Mouse (Mus musculus) CD8-positive naive resting alpha-beta T cell, adult 2 months (primary cell): Measurements from ENCODE around the gene Fam198a.
A peak's percentile ranks its signal among the peaks of the same experiment; 100 is the strongest.

ENCODE experiments used
- DNase-seq, 2 experiments: peaks; one replicate each; pipeline ENCODE4 v3.0.0; 2022; ENCODE audit warnings: low read depth in 2 of 2, low spot score in 2 of 2

The Fam198a gene

GRCm38 (mm10) chr9:121981466-121982105, 30.8 kb downstream of the Fam198a start:
- no peak for DNase-seq

GRCm38 (mm10) chr9:121982214-121982613, 31.4 kb downstream of the Fam198a start:
- no peak for DNase-seq

DNA sequence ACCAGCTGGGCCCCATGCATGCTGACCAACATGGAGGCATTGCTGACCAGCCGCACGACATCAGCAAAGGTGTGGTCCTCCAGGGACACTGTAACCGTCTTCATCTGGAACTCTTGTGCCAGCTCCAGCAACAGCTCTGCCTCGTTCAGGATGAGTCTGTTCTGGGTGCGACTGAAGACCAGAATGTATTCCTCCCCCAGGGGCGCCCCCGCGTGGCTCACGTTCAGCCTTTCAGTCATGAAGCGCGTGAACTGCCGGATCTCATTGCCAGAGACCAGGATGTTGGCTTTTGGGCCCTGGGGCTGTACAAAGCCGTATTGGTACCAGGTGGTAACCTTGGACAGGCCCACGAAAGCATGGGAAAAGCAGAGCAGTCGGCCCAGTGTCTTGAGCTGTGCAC, 31.9 kb downstream of the Fam198a start:
- no peak for DNase-seq

- peak; percentile 22 to 54 for DNase-seq
Observed at GRCm38 (mm10) chr9:121983504-121983903, 32.7 kb downstream of the Fam198a start.

GRCm38 (mm10) chr9:121984465-121985461, 34.0 kb downstream of the Fam198a start:
- DNase-seq: peak; percentile 52 to 64

GRCm38 (mm10) chr9:121988910-121989309, 38.1 kb downstream of the Fam198a start:
- DNase-seq: no peak

- no peak for DNase-seq
Observed at GRCm38 (mm10) chr9:121989536-121989935, 38.7 kb downstream of the Fam198a start.

DNA sequence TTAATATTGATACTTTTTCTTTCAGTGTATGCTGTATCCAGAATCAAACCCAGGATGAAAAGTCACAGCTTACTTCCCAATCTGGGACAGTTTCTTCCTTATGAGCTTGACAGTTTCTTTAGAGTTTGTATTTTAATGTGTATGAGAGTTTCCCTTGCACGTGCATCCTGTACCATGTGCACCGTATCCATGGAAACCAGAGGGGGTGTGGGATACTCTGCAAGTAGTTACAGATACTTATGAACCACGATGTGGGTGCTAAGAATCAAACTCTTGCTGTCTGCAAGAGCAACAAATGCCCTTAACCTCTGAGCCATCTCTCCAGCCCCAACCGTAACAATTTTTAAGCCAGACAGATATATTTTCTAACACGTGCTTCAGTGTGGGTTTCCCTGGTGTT, 40.3 kb downstream of the Fam198a start:
- no peak for DNase-seq

DNA sequence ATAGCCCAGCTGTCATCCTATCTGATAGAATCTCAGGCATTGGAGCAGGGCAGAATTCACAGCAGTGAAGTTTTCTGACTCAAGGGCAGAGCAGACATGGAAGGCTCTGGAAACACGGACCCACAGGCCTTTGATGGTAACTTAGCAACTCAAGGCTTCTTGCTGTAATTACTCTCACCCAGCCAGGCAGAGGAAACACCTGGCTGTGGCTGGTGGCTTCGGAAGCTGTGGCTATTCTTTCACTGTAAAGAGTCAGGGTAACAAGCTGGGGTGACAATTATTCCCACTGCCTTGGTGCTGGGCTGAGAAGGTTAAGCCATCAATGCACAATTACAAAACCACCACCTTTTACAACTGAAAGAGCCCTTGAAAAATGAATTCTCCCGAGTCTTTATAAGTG, 42.3 kb downstream of the Fam198a start:
- no peak for DNase-seq

GRCm38 (mm10) chr9:121995077-121995476, 44.3 kb downstream of the Fam198a start:
- DNase-seq: no peak

- DNase-seq: no peak
Observed at GRCm38 (mm10) chr9:121995508-121996131, 44.8 kb downstream of the Fam198a start.

- no peak for DNase-seq
Observed at GRCm38 (mm10) chr9:121997010-121997409, 46.2 kb downstream of the Fam198a start, which contains the start of gene Pomgnt2. Pomgnt2 (minus strand) TSS chr9:121997110.

GRCm38 (mm10) chr9:121997978-121998377, 47.2 kb downstream of the Fam198a start:
- no peak for DNase-seq

GRCm38 (mm10) chr9:122006175-122006574, 55.4 kb downstream of the Fam198a start:
- no peak for DNase-seq

GRCm38 (mm10) chr9:122006609-122007008, 55.8 kb downstream of the Fam198a start:
- DNase-seq: no peak

DNA sequence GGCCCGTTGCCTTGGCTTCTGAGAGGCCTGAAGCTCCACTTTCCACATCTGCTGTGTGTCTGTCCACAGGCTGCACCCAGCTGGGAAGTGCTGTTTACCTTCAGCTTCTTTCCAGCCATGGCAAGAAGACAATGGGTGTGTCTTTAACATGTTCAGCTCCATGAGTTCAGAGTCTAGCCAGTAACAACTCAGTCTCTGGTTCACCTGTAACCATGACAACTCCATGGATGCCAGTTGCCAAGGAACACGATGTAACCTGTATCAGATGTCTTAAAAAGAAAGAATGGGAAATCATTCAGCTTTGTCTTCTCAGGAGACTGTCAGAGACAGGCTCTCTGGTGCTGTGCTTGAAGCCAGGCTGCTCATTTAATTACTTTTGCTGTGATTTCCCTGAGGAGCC, 58.1 kb downstream of the Fam198a start:
- DNase-seq: no peak

DNA sequence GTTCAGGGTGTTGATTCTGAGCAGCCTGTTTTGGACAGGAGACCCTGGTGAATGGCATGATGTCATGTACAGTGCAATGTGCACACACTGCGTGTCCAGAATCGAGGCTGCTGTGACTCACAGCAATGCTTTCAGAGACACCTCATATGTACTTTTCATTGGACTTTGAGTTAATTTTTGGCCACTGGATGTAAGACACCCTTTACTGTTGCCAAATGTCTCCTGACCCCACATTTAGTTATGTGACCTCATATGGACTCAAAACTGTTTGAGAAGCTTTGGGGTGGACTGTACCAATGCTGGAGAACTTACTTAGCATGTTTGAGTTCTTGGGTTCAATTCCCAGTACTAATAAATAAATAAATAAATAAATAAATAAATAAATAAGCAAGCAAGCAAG, 60.0 kb downstream of the Fam198a start:
- no peak for DNase-seq

DNA sequence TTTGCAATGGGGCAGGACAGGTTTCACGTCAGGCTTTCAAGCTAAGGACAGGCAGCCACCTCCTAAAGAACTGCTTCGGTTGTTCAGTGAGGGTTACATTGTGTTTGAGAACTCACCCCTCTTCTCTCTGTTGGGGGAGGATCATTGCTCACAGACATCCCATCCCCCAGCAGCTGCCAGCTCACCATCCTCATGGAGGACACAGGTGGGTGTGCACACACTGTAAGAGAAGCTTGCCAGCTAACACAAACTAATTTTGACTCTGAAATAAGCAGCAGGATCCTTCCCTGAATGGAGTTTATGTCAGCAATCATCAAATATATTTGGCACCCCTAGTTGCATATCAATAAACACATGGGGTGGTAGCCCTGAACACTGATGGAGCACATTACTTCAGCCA, 62.0 kb downstream of the Fam198a start:
- DNase-seq: no peak

DNA sequence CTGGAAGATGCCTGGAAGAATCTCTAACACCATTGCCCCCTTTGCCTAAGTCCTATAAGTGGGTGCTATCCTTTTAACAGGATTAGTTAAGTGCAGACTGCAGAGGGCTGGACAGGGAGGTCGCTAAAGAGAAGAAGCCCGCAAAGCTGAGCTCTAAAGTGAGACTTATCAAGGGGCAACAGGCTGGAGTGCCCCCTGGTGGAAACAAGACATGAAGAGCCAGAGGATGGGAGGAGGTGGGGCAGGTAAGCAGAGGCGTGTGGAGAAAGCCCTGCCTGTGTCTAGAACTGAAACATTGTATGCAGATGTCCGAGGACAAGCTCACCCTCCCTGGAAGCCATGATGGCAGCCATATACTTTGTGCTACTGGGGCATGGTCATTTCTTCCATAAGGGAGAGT, 62.8 kb downstream of the Fam198a start:
- peak in 1 of 2 experiments; percentile 14 for DNase-seq

GRCm38 (mm10) chr9:122014241-122014667, 63.5 kb downstream of the Fam198a start:
- DNase-seq: peak; percentile 55 to 72

- no peak for DNase-seq
Observed at GRCm38 (mm10) chr9:122018079-122018478, 67.3 kb downstream of the Fam198a start.
